Mouse (Mus musculus): ENCODE measurements around the gene Col4a6. TPM values are rescaled to one million over a fixed set of nuclear protein-coding genes. Genes with fewer than 3 reads are reported as not detected.

Col4a6 gene
- polyA plus RNA-seq (2014; fragmentation: Nextera tagmentation; extraction: Ambion mirVana) = 0.33 and 0.45 TPM in 2 replicates

GRCm38 (mm10) chrX:141473470-141474302, at the start of gene Col4a6:
TSS of gene Col4a6 (minus strand) at chrX:141474076.
- Histone ChIP-seq H3K9me3 (ENCODE audit: control insufficient read depth, low read length) (no peaks in the 10 kb centered on the region), H3K27me3 (ENCODE audit: control insufficient read depth, insufficient read depth, low read length) (peaks cover 10% of the 10 kb centered on the region), H3K9ac (ENCODE audit: low read length) (no peak within 1 kb of the TSS), H3K4me3 (ENCODE audit: low read depth, low read length) (peak within 1 kb of the TSS; percentile 24; the same call in 1 of the 2 replicates), H3K4me1 (ENCODE audit: control insufficient read depth, insufficient read depth, low read length) (no peaks in the 10 kb centered on the region), H3K27ac (replicated peaks; ENCODE audit: low read depth, low read length) (no peak within 1 kb of the TSS), H3K4me2 (ENCODE audit: low read depth, severe bottlenecking) (peak within 1 kb of the TSS; percentile 47), H3K36me3 (ENCODE audit: control insufficient read depth, insufficient read depth, low read length) (no peaks in the 10 kb centered on the region)
- WGBS = 18% methylated on average over 16 of the region's 16 CpGs
- DNase-seq (ENCODE audit: low spot score) (peak; percentile 22), ATAC-seq (ENCODE audit: insufficient number of reproducible peaks, low FRiP score, low TSS enrichment, low read depth) (no peak)

GRCm38 (mm10) chrX:141503125-141503524, 29.2 kb upstream of the Col4a6 start:
- Histone ChIP-seq H3K36me3 (ENCODE audit: control insufficient read depth, insufficient read depth, low read length) (no peaks in the 10 kb centered on the region), H3K9me3 (ENCODE audit: control insufficient read depth, low read length) (no peaks in the 10 kb centered on the region), H3K4me2 (ENCODE audit: low read depth, severe bottlenecking) (no peak overlapping the region), H3K4me1 (ENCODE audit: control insufficient read depth, insufficient read depth, low read length) (no peaks in the 10 kb centered on the region), H3K27me3 (ENCODE audit: control insufficient read depth, insufficient read depth, low read length) (no peaks in the 10 kb centered on the region), H3K27ac (replicated peaks; ENCODE audit: low read depth, low read length) (no peak overlapping the region), H3K4me3 (ENCODE audit: low read depth, low read length) (no peak overlapping the region), H3K9ac (ENCODE audit: low read length) (no peak overlapping the region)
- DNase-seq (ENCODE audit: low spot score) (no peak), ATAC-seq (ENCODE audit: insufficient number of reproducible peaks, low FRiP score, low TSS enrichment, low read depth) (no peak)
- WGBS = 95% methylated on average over 1 of the region's 1 CpGs

GRCm38 (mm10) chrX:141494545-141494944, 20.7 kb upstream of the Col4a6 start:
- WGBS = 83% methylated on average over 4 of the region's 4 CpGs
- no peak overlapping the region for H3K27ac ChIP-seq (replicated peaks; ENCODE audit: low read depth, low read length)

GRCm38 (mm10) chrX:141475566-141476327, 1.9 kb upstream of the Col4a6 start:
- Histone ChIP-seq H3K4me3 (ENCODE audit: low read depth, low read length) (peak overlapping the region; percentile 36), H3K9me3 (ENCODE audit: control insufficient read depth, low read length) (no peaks in the 10 kb centered on the region), H3K27me3 (ENCODE audit: control insufficient read depth, insufficient read depth, low read length) (peaks cover 10% of the 10 kb centered on the region), H3K4me1 (ENCODE audit: control insufficient read depth, insufficient read depth, low read length) (no peaks in the 10 kb centered on the region), H3K4me2 (ENCODE audit: low read depth, severe bottlenecking) (peak overlapping the region; percentile 40), H3K36me3 (ENCODE audit: control insufficient read depth, insufficient read depth, low read length) (no peaks in the 10 kb centered on the region), H3K9ac (ENCODE audit: low read length) (peak overlapping the region; percentile 50), H3K27ac (replicated peaks; ENCODE audit: low read depth, low read length) (no peak overlapping the region)
- DNase-seq (ENCODE audit: low spot score) (no peak), ATAC-seq (ENCODE audit: insufficient number of reproducible peaks, low FRiP score, low TSS enrichment, low read depth) (peak; percentile 87)
- 21% methylated on average over 14 of the region's 14 CpGs for WGBS

More at GRCm38 (mm10) chrX:141494545-141494944, 20.7 kb upstream of the Col4a6 start:
- Histone ChIP-seq H3K4me1 (ENCODE audit: control insufficient read depth, insufficient read depth, low read length) (no peaks in the 10 kb centered on the region), H3K9ac (ENCODE audit: low read length) (no peak overlapping the region), H3K4me3 (ENCODE audit: low read depth, low read length) (no peak overlapping the region), H3K4me2 (ENCODE audit: low read depth, severe bottlenecking) (no peak overlapping the region), H3K9me3 (ENCODE audit: control insufficient read depth, low read length) (no peaks in the 10 kb centered on the region), H3K27me3 (ENCODE audit: control insufficient read depth, insufficient read depth, low read length) (no peaks in the 10 kb centered on the region), H3K36me3 (ENCODE audit: control insufficient read depth, insufficient read depth, low read length) (no peaks in the 10 kb centered on the region)
- ATAC-seq (ENCODE audit: insufficient number of reproducible peaks, low FRiP score, low TSS enrichment, low read depth) (no peak), DNase-seq (ENCODE audit: low spot score) (no peak)

- Histone ChIP-seq H3K27me3 (ENCODE audit: control insufficient read depth, insufficient read depth, low read length) (peaks cover 10% of the 10 kb centered on the region), H3K9me3 (ENCODE audit: control insufficient read depth, low read length) (no peaks in the 10 kb centered on the region), H3K27ac (replicated peaks; ENCODE audit: low read depth, low read length) (no peak within 1 kb of the TSS), H3K9ac (ENCODE audit: low read length) (peak within 1 kb of the TSS; percentile 50), H3K4me3 (ENCODE audit: low read depth, low read length) (peak within 1 kb of the TSS; percentile 36), H3K4me2 (ENCODE audit: low read depth, severe bottlenecking) (peak within 1 kb of the TSS; percentile 40), H3K36me3 (ENCODE audit: control insufficient read depth, insufficient read depth, low read length) (no peaks in the 10 kb centered on the region), H3K4me1 (ENCODE audit: control insufficient read depth, insufficient read depth, low read length) (no peaks in the 10 kb centered on the region)
- peak; percentile 84 for ATAC-seq (ENCODE audit: insufficient number of reproducible peaks, low FRiP score, low TSS enrichment, low read depth)
- peak; percentile 78 for DNase-seq (ENCODE audit: low spot score)
- WGBS = 16% methylated on average over 13 of the region's 13 CpGs
Observed at GRCm38 (mm10) chrX:141475110-141475509, 1.2 kb upstream of the Col4a6 start, which contains the start of gene Col4a5. TSS of gene Col4a5 (plus strand) at chrX:141475385.

GRCm38 (mm10) chrX:141447936-141448335, 25.9 kb downstream of the Col4a6 start:
- Histone ChIP-seq H3K4me3 (ENCODE audit: low read depth, low read length) (no peak overlapping the region), H3K4me1 (ENCODE audit: control insufficient read depth, insufficient read depth, low read length) (no peaks in the 10 kb centered on the region), H3K27me3 (ENCODE audit: control insufficient read depth, insufficient read depth, low read length) (0 out of 2 replicates have a peak, but pooled peaks cover 2% of the 10 kb centered on the region), H3K9ac (ENCODE audit: low read length) (no peak overlapping the region), H3K9me3 (ENCODE audit: control insufficient read depth, low read length) (no peaks in the 10 kb centered on the region), H3K27ac (replicated peaks; ENCODE audit: low read depth, low read length) (no peak overlapping the region), H3K36me3 (ENCODE audit: control insufficient read depth, insufficient read depth, low read length) (no peaks in the 10 kb centered on the region), H3K4me2 (ENCODE audit: low read depth, severe bottlenecking) (no peak overlapping the region)
- no peak for DNase-seq (ENCODE audit: low spot score)
- 85% methylated on average over 1 of the region's 1 CpGs for WGBS
- ATAC-seq (ENCODE audit: insufficient number of reproducible peaks, low FRiP score, low TSS enrichment, low read depth) = no peak

GRCm38 (mm10) chrX:141439423-141439822, 34.5 kb downstream of the Col4a6 start:
- no peak overlapping the region for H3K27ac ChIP-seq (replicated peaks; ENCODE audit: low read depth, low read length)
- 0 out of 2 replicates have a peak, but pooled peaks cover 2% of the 10 kb centered on the region for H3K27me3 ChIP-seq (ENCODE audit: control insufficient read depth, insufficient read depth, low read length)
- H3K9me3 ChIP-seq (ENCODE audit: control insufficient read depth, low read length) = no peaks in the 10 kb centered on the region
- H3K9ac ChIP-seq (ENCODE audit: low read length) = no peak overlapping the region
- WGBS = 83% methylated on average over 2 of the region's 2 CpGs
- H3K4me2 ChIP-seq (ENCODE audit: low read depth, severe bottlenecking) = no peak overlapping the region
- no peaks in the 10 kb centered on the region for H3K4me1 ChIP-seq (ENCODE audit: control insufficient read depth, insufficient read depth, low read length)
- no peaks in the 10 kb centered on the region for H3K36me3 ChIP-seq (ENCODE audit: control insufficient read depth, insufficient read depth, low read length)
- DNase-seq (ENCODE audit: low spot score) (no peak), ATAC-seq (ENCODE audit: insufficient number of reproducible peaks, low FRiP score, low TSS enrichment, low read depth) (no peak)
- no peak overlapping the region for H3K4me3 ChIP-seq (ENCODE audit: low read depth, low read length)

- no peak overlapping the region for H3K4me2 ChIP-seq (ENCODE audit: low read depth, severe bottlenecking)
- no peak for DNase-seq (ENCODE audit: low spot score)
- H3K9ac ChIP-seq (ENCODE audit: low read length) = no peak overlapping the region
- H3K4me3 ChIP-seq (ENCODE audit: low read depth, low read length) = no peak overlapping the region
- H3K27ac ChIP-seq (replicated peaks; ENCODE audit: low read depth, low read length) = no peak overlapping the region
- no peak for ATAC-seq (ENCODE audit: insufficient number of reproducible peaks, low FRiP score, low TSS enrichment, low read depth)
- no peaks in the 10 kb centered on the region for H3K36me3 ChIP-seq (ENCODE audit: control insufficient read depth, insufficient read depth, low read length)
- H3K27me3 ChIP-seq (ENCODE audit: control insufficient read depth, insufficient read depth, low read length) = 0 out of 2 replicates have a peak, but pooled peaks cover 2% of the 10 kb centered on the region
- no peaks in the 10 kb centered on the region for H3K9me3 ChIP-seq (ENCODE audit: control insufficient read depth, low read length)
- H3K4me1 ChIP-seq (ENCODE audit: control insufficient read depth, insufficient read depth, low read length) = no peaks in the 10 kb centered on the region
- WGBS = 96% methylated on average over 6 of the region's 6 CpGs
Observed at GRCm38 (mm10) chrX:141436780-141437179, 37.1 kb downstream of the Col4a6 start.

Data from limb, embryonic 11.5 days (tissue).